Mouse (Mus musculus) cortical plate, adult 2 months (tissue): ENCODE results near the gene Rabac1.

ENCODE experiments used
- CTCF ChIP-seq: fragments of 200-500 bp; IDR thresholded peaks from 2 replicates; pipeline ENCODE4 v1.5.1; 2011; ENCODE audit warnings: mild to moderate bottlenecking, control low read depth, low read length; ENCODE audit not compliant: insufficient read depth; ENCODE audit errors: extremely low read depth
- POLR2A ChIP-seq: fragments of 200-500 bp; IDR thresholded peaks from 2 replicates; pipeline ENCODE4 v1.6.1; 2011; ENCODE audit warnings: mild to moderate bottlenecking, low read length, control low read depth; ENCODE audit not compliant: insufficient read depth; ENCODE audit errors: extremely low read depth

- TF ChIP-seq POLR2A (no peak), CTCF (no peak)
Measured at GRCm38 (mm10) chr7:24968463-24968862, 4.1 kb downstream of the Rabac1 start.
